Mouse (Mus musculus) bone marrow macrophage, adult 2 months (primary cell): ENCODE results near the gene Fabp2.

Experiments
- CTCF ChIP-seq: IDR thresholded peaks from 2 replicates; pipeline ENCODE4 v1.5.1; 2012; ENCODE audit warnings: low read depth, mild to moderate bottlenecking, low read length, moderate library complexity
- POLR2A ChIP-seq: IDR thresholded peaks from 2 replicates; pipeline ENCODE4 v1.6.1; 2012; ENCODE audit warnings: mild to moderate bottlenecking, low read depth, low read length, borderline replicate concordance

GRCm38 (mm10) chr3:122916191-122916680, 21.4 kb downstream of the Fabp2 start:
- TF ChIP-seq CTCF (no peak), POLR2A (no peak)
